ENCODE assay signal across 12 mouse cellular contexts in genomic region chr10:94344631-94345417, GRCm38 (mm10). TPM values are rescaled to one million over a fixed set of nuclear protein-coding genes. Genes with fewer than 3 reads are reported as not detected.
A peak's percentile ranks its signal among the peaks of the same experiment; 100 is the strongest.
DNase-seq lines count a peak whose midpoint lies in the region; ATAC-seq lines count a peak whose summit lies in the region.
"Had no signal": no experiment of that assay in that cellular context is flagged by ENCODE, and none has a peak within 500 bp of the region (broad histone marks: within the 10 kb centered on the region; RNA-seq: fewer than 3 reads in every experiment).

No protein-coding gene starts in this region.

- 0 out of 2 replicates have a peak overlapping the region, but pooled peaks have one; percentile 50 for H3K27ac ChIP-seq in hindbrain, embryonic 10.5 days
- H3K27ac ChIP-seq in hindbrain, embryonic 14.5 days: no peak overlapping the region
- no peak overlapping the region for H3K27ac ChIP-seq in embryonic facial prominence, embryonic 10.5 days (replicated peaks)
- no peak overlapping the region for H3K27ac ChIP-seq in liver, embryonic 15.5 days (replicated peaks)
- no peak overlapping the region for H3K27ac ChIP-seq in forebrain, embryonic 14.5 days (ENCODE audit: low read depth, low read length)
- H3K27ac ChIP-seq: gastrocnemius, adult 2 months; hindbrain, postnatal 0 days; neural tube, embryonic 13.5 days had no signal

- 54% methylated on average over 22 of the region's 22 CpGs for WGBS in hindbrain, embryonic 10.5 days
- WGBS in hindbrain, embryonic 14.5 days: 62% methylated on average over 21 of the region's 22 CpGs
- WGBS in embryonic facial prominence, embryonic 10.5 days: 51% methylated on average over 22 of the region's 22 CpGs
- WGBS in liver, embryonic 15.5 days (ENCODE audit: insufficient replicate concordance): 32% methylated on average over 22 of the region's 22 CpGs
- 58% methylated on average over 22 of the region's 22 CpGs for WGBS in forebrain, embryonic 14.5 days

- no peaks in the 10 kb centered on the region for H3K36me3 ChIP-seq in hindbrain, embryonic 10.5 days
- no peaks in the 10 kb centered on the region for H3K36me3 ChIP-seq in hindbrain, embryonic 14.5 days (replicated peaks; ENCODE audit: control insufficient read depth, insufficient read depth)
- no peaks in the 10 kb centered on the region for H3K36me3 ChIP-seq in embryonic facial prominence, embryonic 10.5 days (replicated peaks)
- no peaks in the 10 kb centered on the region for H3K36me3 ChIP-seq in liver, embryonic 15.5 days (replicated peaks)
- no peaks in the 10 kb centered on the region for H3K36me3 ChIP-seq in forebrain, embryonic 14.5 days (ENCODE audit: control insufficient read depth, insufficient read depth, low read length)
- H3K36me3 ChIP-seq: neural tube, embryonic 13.5 days had no signal

- H3K9me3 ChIP-seq in hindbrain, embryonic 10.5 days: no peaks in the 10 kb centered on the region
- no peaks in the 10 kb centered on the region for H3K9me3 ChIP-seq in hindbrain, embryonic 14.5 days (ENCODE audit: control insufficient read depth, low read length)
- H3K9me3 ChIP-seq in embryonic facial prominence, embryonic 10.5 days: no peaks in the 10 kb centered on the region
- no peaks in the 10 kb centered on the region for H3K9me3 ChIP-seq in liver, embryonic 15.5 days (replicated peaks)
- no peaks in the 10 kb centered on the region for H3K9me3 ChIP-seq in forebrain, embryonic 14.5 days (replicated peaks; ENCODE audit: control insufficient read depth, low read length)
- H3K9me3 ChIP-seq: neural tube, embryonic 13.5 days had no signal

- H3K4me3 ChIP-seq in hindbrain, embryonic 10.5 days: no peak overlapping the region
- no peak overlapping the region for H3K4me3 ChIP-seq in hindbrain, embryonic 14.5 days (replicated peaks; ENCODE audit: low read length)
- peak overlapping the region; percentile 22; the same call in 1 of the 2 replicates for H3K4me3 ChIP-seq in embryonic facial prominence, embryonic 10.5 days
- no peak overlapping the region for H3K4me3 ChIP-seq in liver, embryonic 15.5 days (replicated peaks)
- H3K4me3 ChIP-seq in forebrain, embryonic 14.5 days (ENCODE audit: low read depth, low read length): no peak overlapping the region
- H3K4me3 ChIP-seq: gastrocnemius, adult 2 months; neural tube, embryonic 13.5 days had no signal

- H3K4me2 ChIP-seq in hindbrain, embryonic 14.5 days (replicated peaks): no peak overlapping the region
- H3K4me2 ChIP-seq in liver, embryonic 15.5 days: peak overlapping the region; percentile 41
- no peak overlapping the region for H3K4me2 ChIP-seq in forebrain, embryonic 14.5 days (ENCODE audit: low read length)
- H3K4me2 ChIP-seq: neural tube, embryonic 13.5 days had no signal

- no peak overlapping the region for H3K9ac ChIP-seq in hindbrain, embryonic 14.5 days
- no peak overlapping the region for H3K9ac ChIP-seq in liver, embryonic 15.5 days
- H3K9ac ChIP-seq in forebrain, embryonic 14.5 days (ENCODE audit: low read length): no peak overlapping the region
- H3K9ac ChIP-seq: neural tube, embryonic 13.5 days had no signal

- peaks cover 6% of the 10 kb centered on the region for H3K4me1 ChIP-seq in hindbrain, embryonic 10.5 days (replicated peaks)
- 0 out of 2 replicates have a peak, but pooled peaks cover 5% of the 10 kb centered on the region for H3K4me1 ChIP-seq in hindbrain, embryonic 14.5 days (replicated peaks; ENCODE audit: control insufficient read depth, insufficient read depth, low read length)
- H3K4me1 ChIP-seq in embryonic facial prominence, embryonic 10.5 days: peaks cover 12% of the 10 kb centered on the region
- peaks cover 8% of the 10 kb centered on the region for H3K4me1 ChIP-seq in liver, embryonic 15.5 days (replicated peaks)
- H3K4me1 ChIP-seq in forebrain, embryonic 14.5 days (ENCODE audit: control insufficient read depth, insufficient read depth, low read length): no peaks in the 10 kb centered on the region
- H3K4me1 ChIP-seq: neural tube, embryonic 13.5 days had no signal

- H3K27me3 ChIP-seq in hindbrain, embryonic 10.5 days (ENCODE audit: insufficient read depth, poor library complexity, severe bottlenecking): no peaks in the 10 kb centered on the region; the same call in 1 of the 2 replicates
- no peaks in the 10 kb centered on the region for H3K27me3 ChIP-seq in hindbrain, embryonic 14.5 days (ENCODE audit: control insufficient read depth, insufficient read depth, low read length)
- no peaks in the 10 kb centered on the region for H3K27me3 ChIP-seq in embryonic facial prominence, embryonic 10.5 days (replicated peaks; ENCODE audit: low read depth, poor library complexity, severe bottlenecking)
- no peaks in the 10 kb centered on the region for H3K27me3 ChIP-seq in liver, embryonic 15.5 days
- no peaks in the 10 kb centered on the region for H3K27me3 ChIP-seq in forebrain, embryonic 14.5 days (replicated peaks; ENCODE audit: control insufficient read depth, insufficient read depth, low read length)
- H3K27me3 ChIP-seq: neural tube, embryonic 13.5 days had no signal

- peak; percentile 7 for DNase-seq in hindbrain, embryonic 10.5 days (ENCODE audit: low spot score)
- no peak for DNase-seq in hindbrain, embryonic 14.5 days (ENCODE audit: low spot score)
- peak; percentile 12 for DNase-seq in NIH3T3 (ENCODE audit: low read depth)
- DNase-seq in embryonic facial prominence, embryonic 10.5 days (ENCODE audit: low spot score): peak; percentile 35
- no peak for DNase-seq in frontal cortex, adult 2 months (ENCODE audit: extremely low spot score in 1 of 2, low spot score in 1 of 2)
- no peak for DNase-seq in forebrain, embryonic 14.5 days (ENCODE audit: low spot score)
- no peak for DNase-seq in T-cell, adult 2 months (ENCODE audit: low spot score)
- DNase-seq: cerebellum, postnatal 10 days; gastrocnemius, adult 2 months had no signal

- no peak for ATAC-seq in hindbrain, embryonic 14.5 days (ENCODE audit: low FRiP score)
- 0 out of 2 replicates have a peak, but pooled peaks have one; percentile 44 for ATAC-seq in liver, embryonic 15.5 days (ENCODE audit: insufficient read depth)
- no peak for ATAC-seq in forebrain, embryonic 14.5 days
- ATAC-seq: hindbrain, postnatal 0 days had no signal

RNA-seq across cellular contexts. Expression of gene Tmcc3, which starts 33.1 kb away (rescaled TPM):
- 3.2 and 3.4 TPM in 2 replicates for polyA plus RNA-seq in hindbrain, embryonic 10.5 days (2016; fragmentation: Nextera tagmentation; extraction: Ambion mirVana)
- polyA plus RNA-seq in hindbrain, embryonic 14.5 days (2014; fragmentation: Nextera tagmentation; extraction: Ambion mirVana): 12.5 and 17.9 TPM in 2 replicates
- polyA plus RNA-seq in embryonic facial prominence, embryonic 10.5 days (2016; fragmentation: Nextera tagmentation; extraction: Ambion mirVana): 2.1 and 3.2 TPM in 2 replicates
- 3.4 and 4.2 TPM in 2 replicates for polyA plus RNA-seq in liver, embryonic 15.5 days (2015; fragmentation: Nextera tagmentation; extraction: Ambion mirVana)
- polyA plus RNA-seq in frontal cortex, adult 2 months (2012; rRNA removed): 18.1 and 18.9 TPM in 2 replicates
- polyA plus RNA-seq in forebrain, embryonic 14.5 days (2014; fragmentation: Nextera tagmentation; extraction: Ambion mirVana): 5.5 and 6.2 TPM in 2 replicates

RNA-seq across cellular contexts. Expression of gene Gm4792, which starts 46.3 kb away (rescaled TPM):
- 0.42 TPM in 1 of 2 replicates, not detected in the other for polyA plus RNA-seq in hindbrain, embryonic 10.5 days (2016; fragmentation: Nextera tagmentation; extraction: Ambion mirVana)
- 0.35 and 0.38 TPM in 2 replicates for polyA plus RNA-seq in hindbrain, embryonic 14.5 days (2014; fragmentation: Nextera tagmentation; extraction: Ambion mirVana)
- polyA plus RNA-seq in embryonic facial prominence, embryonic 10.5 days (2016; fragmentation: Nextera tagmentation; extraction: Ambion mirVana): not detected in 2 replicates
- not detected in 2 replicates for polyA plus RNA-seq in liver, embryonic 15.5 days (2015; fragmentation: Nextera tagmentation; extraction: Ambion mirVana)
- not detected in 2 replicates for polyA plus RNA-seq in frontal cortex, adult 2 months (2012; rRNA removed)
- polyA plus RNA-seq in forebrain, embryonic 14.5 days (2014; fragmentation: Nextera tagmentation; extraction: Ambion mirVana): 0.23 TPM in 1 of 2 replicates, not detected in the other
- polyA plus RNA-seq: neural tube, embryonic 13.5 days had no signal

Comparison
In these comparisons a context has a peak if more than half of its experiments do, and no peak if none do; other contexts are left out.
1. DNase-seq: peak in hindbrain, embryonic 10.5 days (single experiment), NIH3T3 (single experiment) and embryonic facial prominence, embryonic 10.5 days (single experiment); none in hindbrain, embryonic 14.5 days (single experiment), frontal cortex, adult 2 months (0 of 2), forebrain, embryonic 14.5 days (single experiment) and T-cell, adult 2 months (single experiment).